Mouse (Mus musculus) megakaryocyte, embryonic 14.5 days (primary cell): ENCODE measurements around the gene Mrpl14. TPM values are rescaled to one million over a fixed set of nuclear protein-coding genes. Genes with fewer than 3 reads are reported as not detected.

ENCODE experiments used
- H3K27me3 ChIP-seq: replicated peaks from 2 replicates; pipeline ENCODE3; 2012; ENCODE audit warnings: inconsistent platforms
- H3K36me3 ChIP-seq: replicated peaks from 2 replicates; pipeline ENCODE3; 2012; ENCODE audit warnings: low read length, inconsistent platforms, mixed read lengths
- H3K4me1 ChIP-seq: 2 replicates; pipeline ENCODE4 v1.6.1; 2012; ENCODE audit warnings: inconsistent platforms
- H3K4me3 ChIP-seq: replicated peaks from 2 replicates; pipeline ENCODE3; 2012; ENCODE audit warnings: moderate library complexity, mild to moderate bottlenecking, inconsistent platforms
- H3K9me3 ChIP-seq: 2 replicates; pipeline ENCODE4 v1.6.1; 2012; ENCODE audit warnings: inconsistent platforms
- FLI1 ChIP-seq: IDR thresholded peaks from 2 replicates; pipeline ENCODE4 v1.6.1; 2012; ENCODE audit warnings: low read length, inconsistent platforms, mixed read lengths
- GATA1 ChIP-seq: IDR thresholded peaks from 3 replicates; pipeline ENCODE4 v1.6.1; 2012; ENCODE audit warnings: mixed read lengths, low read length, inconsistent platforms, borderline replicate concordance
- polyA plus RNA-seq: library from polyadenylated mRNA; stranded (reverse); fragments of >175 nt; gene quantifications from 2 replicates; pipeline ENCODE4 v1.2.3, GENCODE M21; 2012; ENCODE audit warnings: low replicate concordance; ENCODE audit not compliant: insufficient read depth

Mrpl14 gene
- polyA plus RNA-seq, 1 experiment: 372 TPM

DNA sequence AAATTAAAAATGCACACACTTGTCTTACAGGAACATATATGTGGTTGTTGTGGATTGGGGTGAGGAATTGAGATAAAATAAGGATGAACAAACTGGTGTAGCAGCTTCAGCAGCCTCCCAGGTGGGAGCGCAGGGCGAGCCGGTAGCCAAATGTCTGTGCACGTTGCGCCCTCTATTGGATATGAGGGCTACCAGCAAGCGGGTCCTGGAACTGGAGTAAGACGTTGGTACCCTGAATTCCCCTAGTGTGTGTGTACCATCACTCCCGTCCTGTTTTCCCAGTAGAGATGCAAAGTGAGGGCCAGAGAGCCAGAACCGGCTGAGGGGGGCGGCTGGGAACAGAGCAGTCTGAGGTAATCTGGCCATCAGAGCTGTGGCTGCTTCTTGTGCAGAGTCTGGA, 32.2 kb downstream of the Mrpl14 start:
- TF ChIP-seq GATA1 (no peak), FLI1 (no peak)
- no peaks in the 10 kb centered on the region for H3K36me3 ChIP-seq
- no peak overlapping the region for H3K4me3 ChIP-seq
- H3K4me1 ChIP-seq: peaks cover 15% of the 10 kb centered on the region
- H3K27me3 ChIP-seq: peaks cover 46% of the 10 kb centered on the region
- no peaks in the 10 kb centered on the region for H3K9me3 ChIP-seq

DNA sequence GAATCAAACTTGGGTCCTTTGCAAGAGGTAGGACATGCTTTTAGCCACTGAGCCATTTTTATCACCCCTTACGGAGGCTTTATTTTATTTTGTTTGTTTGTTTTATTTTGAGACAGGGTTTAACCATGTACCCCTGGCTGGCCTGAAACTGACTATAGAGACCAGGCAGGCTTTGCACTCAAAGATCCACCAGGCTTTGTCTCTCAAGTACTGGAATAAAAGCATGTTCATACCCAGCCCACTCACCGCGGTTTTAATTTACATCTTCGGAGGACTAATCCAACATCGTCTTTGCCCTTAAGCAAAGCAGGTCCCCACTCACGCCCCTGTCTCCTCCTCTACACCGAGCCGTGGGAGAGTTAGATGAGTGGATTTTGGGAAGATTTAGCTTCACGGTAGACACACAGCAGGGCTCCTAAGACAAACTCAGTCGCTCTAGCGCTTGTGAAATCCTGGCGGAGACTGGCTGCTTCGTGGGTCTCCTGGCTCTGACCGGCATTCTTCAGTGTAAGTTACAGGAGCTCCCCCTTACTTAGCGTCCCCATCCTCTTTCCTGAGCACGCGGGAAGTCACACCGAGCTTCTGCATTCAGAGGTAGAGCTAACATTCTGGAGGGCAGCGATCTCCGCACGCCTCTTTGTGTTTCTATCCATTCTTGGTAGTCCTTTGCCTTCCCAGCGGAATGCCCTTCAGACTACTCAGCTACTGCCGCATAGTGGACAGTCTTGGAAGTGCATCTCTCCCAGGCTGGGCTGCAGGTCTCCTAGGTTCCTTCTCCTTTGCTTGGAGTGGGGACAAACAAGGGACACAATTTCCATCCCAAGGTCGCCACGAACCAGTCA, 37.8 kb downstream of the Mrpl14 start:
- H3K36me3 ChIP-seq: no peaks in the 10 kb centered on the region
- H3K4me3 ChIP-seq: peak overlapping the region; percentile 89
- no peak for TF ChIP-seq FLI1
- TF ChIP-seq GATA1: no peak
- peaks cover 42% of the 10 kb centered on the region for H3K4me1 ChIP-seq
- peaks cover 52% of the 10 kb centered on the region for H3K27me3 ChIP-seq
- no peaks in the 10 kb centered on the region for H3K9me3 ChIP-seq

DNA sequence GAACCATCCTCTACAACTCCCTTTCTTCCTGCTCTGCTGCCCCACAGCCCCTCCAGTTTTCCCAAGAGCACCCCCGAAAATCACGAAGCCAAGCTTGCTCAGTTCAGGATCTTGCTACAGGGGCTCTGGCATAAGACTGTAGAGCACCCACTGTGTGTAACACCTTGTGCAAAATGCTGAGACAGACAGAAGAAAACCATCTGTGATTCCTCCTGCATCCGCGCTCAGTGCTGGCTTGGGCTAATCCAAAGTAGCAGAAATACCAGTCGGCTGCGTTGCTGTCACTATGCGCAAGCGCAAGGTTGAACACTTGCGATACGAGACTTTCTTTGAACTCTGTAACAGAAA, 38.4 kb downstream of the Mrpl14 start:
- peaks cover 45% of the 10 kb centered on the region for H3K4me1 ChIP-seq
- no peaks in the 10 kb centered on the region for H3K36me3 ChIP-seq
- no peaks in the 10 kb centered on the region for H3K9me3 ChIP-seq
- peaks cover 54% of the 10 kb centered on the region for H3K27me3 ChIP-seq
- no peak overlapping the region for H3K4me3 ChIP-seq
- TF ChIP-seq FLI1 (no peak), GATA1 (no peak)

DNA sequence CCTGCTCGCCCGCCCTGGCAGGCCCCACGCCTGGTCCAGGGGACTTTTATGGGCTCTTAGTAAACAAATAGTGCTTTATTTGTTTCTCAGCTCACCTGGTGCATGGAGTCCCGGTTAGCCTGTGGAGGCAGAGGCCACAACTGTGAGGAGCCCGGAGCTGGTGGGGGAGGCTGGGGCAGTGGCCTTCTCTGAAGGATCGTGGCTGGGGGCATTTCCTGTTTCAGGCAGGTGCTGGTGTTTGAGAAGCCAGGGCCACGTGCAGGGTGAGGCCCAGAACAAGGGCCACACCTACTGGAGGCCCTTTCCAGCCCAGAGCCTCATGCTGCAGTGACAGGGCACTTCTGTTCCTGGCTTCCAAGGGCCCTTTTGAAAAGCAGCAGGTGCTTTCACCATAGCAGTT, 40.1 kb downstream of the Mrpl14 start:
- H3K9me3 ChIP-seq: no peaks in the 10 kb centered on the region
- H3K4me1 ChIP-seq: peaks cover 50% of the 10 kb centered on the region
- H3K36me3 ChIP-seq: no peaks in the 10 kb centered on the region
- TF ChIP-seq FLI1 (no peak), GATA1 (no peak)
- peaks cover 48% of the 10 kb centered on the region for H3K27me3 ChIP-seq
- no peak overlapping the region for H3K4me3 ChIP-seq

DNA sequence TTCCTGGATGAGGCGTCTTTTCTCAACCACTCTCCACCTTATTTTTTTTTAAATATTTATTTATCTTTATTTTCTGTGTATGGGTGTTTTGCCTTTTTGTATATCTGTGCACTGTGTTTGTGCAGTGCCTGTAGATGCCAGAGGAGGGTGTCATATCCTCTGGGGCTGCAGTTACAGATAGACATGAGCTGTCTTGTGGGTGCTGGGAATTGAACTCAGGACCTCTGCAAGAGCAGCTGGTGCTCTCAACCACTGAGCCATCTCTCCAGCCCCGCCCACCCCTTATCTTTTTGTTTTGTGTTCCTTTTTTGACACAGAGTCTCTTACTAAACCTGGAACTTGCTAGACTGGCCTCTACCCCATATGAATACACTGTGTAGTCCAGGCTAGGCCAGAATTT, 41.4 kb downstream of the Mrpl14 start:
- TF ChIP-seq GATA1 (no peak), FLI1 (no peak)
- Histone ChIP-seq H3K4me1 (peaks cover 57% of the 10 kb centered on the region), H3K27me3 (peaks cover 46% of the 10 kb centered on the region), H3K9me3 (no peaks in the 10 kb centered on the region), H3K36me3 (no peaks in the 10 kb centered on the region), H3K4me3 (no peak overlapping the region)

DNA sequence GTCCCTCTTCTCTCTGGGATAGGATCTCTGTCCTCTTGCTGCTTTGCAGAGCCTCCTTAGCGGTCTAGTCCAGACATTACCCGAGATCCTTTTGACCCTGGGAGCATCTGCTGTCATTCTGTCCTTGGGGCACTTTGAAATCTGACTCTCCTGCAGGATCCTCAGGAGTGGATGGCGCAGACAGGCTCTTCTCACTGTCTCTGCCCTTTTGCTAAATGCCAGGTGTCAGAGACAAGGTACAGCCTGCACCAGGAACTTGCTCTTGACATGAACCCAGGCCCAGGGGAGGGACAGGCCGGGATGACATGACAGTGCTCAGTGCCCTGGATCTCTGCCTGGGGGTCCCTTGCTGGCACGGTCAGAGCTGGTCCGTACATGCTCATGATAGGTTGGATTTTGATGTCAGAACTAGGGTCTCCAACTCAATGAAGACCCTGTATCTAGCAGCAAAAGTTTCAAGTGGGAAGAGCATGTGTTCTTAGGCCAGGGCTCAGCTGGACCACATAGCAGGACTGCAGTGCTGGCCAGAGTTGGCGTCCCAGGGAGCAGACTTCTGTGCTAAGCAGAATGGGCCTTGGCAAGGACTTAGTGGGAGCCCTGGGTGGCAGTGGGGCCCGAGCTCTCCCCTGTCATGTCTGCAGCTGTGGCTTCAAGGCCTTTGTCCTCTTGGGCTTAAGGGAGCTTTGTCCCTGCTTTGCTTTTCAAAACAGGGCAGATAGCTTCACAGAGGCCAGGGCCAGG, 42.0 kb downstream of the Mrpl14 start:
- no peak for TF ChIP-seq GATA1
- H3K9me3 ChIP-seq: no peaks in the 10 kb centered on the region
- H3K4me1 ChIP-seq: peaks cover 64% of the 10 kb centered on the region
- peaks cover 44% of the 10 kb centered on the region for H3K27me3 ChIP-seq
- H3K36me3 ChIP-seq: no peaks in the 10 kb centered on the region
- H3K4me3 ChIP-seq: no peak overlapping the region

DNA sequence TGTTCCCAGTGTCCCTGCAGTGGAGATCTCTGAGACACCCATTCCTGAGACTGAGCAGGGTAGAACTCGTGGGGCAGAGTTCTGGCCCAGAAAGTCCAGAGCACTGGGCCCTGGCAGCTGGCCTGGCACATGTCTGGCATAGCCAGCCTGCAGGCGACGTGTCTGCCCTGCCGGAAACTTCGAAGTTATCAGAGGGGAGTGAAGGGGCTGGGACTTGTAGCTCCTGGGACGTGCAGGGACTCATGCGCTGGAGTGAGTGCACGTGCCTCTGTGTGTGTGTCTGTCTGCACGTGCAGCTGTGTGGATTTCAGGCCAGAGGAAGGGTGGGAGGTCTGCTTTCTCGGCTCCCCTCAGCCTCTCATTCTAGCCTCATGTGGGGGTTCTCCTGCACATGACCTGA, 43.3 kb downstream of the Mrpl14 start:
- Histone ChIP-seq H3K36me3 (no peaks in the 10 kb centered on the region), H3K4me1 (peaks cover 64% of the 10 kb centered on the region), H3K4me3 (no peak overlapping the region), H3K27me3 (peaks cover 39% of the 10 kb centered on the region), H3K9me3 (no peaks in the 10 kb centered on the region)
- TF ChIP-seq GATA1 (no peak), FLI1 (no peak)

DNA sequence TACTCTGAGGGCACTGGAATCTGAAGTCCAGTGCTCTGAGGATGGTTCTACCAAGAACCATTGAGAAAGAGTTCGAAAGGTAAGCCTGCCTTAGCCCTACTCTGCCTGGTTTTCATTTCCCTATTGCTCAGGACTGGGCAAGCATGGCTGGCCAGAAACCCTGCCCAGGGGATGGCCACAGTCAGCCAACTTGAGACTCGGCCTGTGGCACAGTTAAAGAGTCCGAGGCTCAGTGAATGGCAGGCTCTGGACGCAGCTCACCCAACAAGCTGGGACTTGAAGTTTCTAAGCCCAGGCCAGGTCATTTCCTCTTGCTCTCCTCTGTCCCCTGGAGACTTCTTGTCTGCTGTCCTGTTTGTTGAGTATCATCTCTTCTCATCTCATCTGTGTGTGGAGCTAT, 44.6 kb downstream of the Mrpl14 start:
- TF ChIP-seq GATA1: no peak
- TF ChIP-seq FLI1: no peak
- H3K4me1 ChIP-seq: peaks cover 74% of the 10 kb centered on the region
- no peaks in the 10 kb centered on the region for H3K36me3 ChIP-seq
- no peaks in the 10 kb centered on the region for H3K9me3 ChIP-seq
- no peak overlapping the region for H3K4me3 ChIP-seq
- H3K27me3 ChIP-seq: peaks cover 30% of the 10 kb centered on the region

DNA sequence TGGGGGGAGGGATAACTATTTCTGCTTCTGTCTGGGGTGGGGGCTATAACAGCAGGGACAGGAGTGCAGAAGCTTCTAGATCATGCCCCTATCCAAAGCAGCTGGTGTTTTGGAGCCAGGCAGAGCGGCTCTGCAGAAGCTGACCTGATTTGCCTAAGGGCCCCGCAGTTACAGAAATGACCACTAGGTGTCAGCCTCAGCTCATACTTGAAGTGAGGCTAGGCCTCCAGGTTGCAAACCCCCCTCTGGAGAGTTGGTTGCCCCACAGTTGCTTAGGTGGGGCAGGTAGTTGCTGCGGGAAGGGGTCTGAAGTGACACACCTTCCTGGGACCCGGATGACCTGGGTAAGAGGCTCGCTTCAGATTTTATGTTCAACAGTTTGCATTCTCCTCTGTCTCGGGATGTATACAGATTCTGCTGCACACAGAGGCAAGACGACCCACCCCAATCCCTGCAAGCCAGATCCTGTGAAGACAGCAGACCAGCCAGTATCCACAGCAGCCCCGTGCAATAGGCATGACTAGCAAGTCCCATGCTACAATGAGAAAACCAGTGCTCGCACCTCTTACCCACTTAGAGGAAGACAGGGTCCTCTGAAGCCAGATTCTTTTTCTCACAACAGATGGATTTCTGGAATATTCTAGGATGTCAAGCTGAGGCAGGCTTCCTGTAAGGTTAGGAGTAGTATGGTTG, 45.2 kb downstream of the Mrpl14 start:
- Histone ChIP-seq H3K27me3 (peaks cover 30% of the 10 kb centered on the region), H3K36me3 (no peaks in the 10 kb centered on the region), H3K4me3 (peak overlapping the region; percentile 33), H3K9me3 (no peaks in the 10 kb centered on the region), H3K4me1 (peaks cover 74% of the 10 kb centered on the region)
- TF ChIP-seq FLI1 (no peak), GATA1 (no peak)

DNA sequence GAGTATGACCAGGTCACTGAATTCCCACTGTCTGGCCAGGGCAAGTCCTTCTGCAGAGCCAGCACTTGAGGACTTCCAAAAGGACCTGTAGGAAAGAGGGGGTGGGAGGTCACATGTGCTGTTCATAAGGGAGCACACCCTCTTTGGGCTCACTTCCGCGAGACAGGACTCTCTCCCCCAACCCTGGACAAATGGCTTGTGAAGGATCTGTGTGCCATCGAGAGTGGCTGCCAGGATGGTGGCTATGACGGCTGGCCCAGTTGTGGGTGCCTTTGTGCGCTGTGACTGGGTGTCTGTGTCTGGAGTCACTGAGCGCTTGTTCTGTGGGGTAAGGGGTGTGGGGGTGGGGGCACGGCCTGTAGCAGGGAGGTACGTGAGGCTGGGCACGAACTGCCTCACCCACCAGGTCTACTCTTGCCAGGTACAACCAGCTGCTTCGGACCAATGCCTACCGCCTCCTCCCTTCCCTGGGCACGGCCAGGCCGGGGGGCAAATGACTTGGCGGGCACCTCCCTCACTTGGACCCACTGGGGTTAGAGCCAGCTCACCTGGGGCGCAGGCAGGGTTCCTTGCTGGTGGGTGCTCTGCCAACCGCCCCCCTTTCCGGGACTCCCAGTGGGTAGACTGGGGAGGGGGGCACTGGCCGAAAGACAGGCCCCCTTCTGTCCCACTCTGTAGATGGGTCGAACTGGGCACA, 47.1 kb downstream of the Mrpl14 start:
- Histone ChIP-seq H3K36me3 (no peaks in the 10 kb centered on the region), H3K4me3 (peak overlapping the region; percentile 89), H3K9me3 (no peaks in the 10 kb centered on the region), H3K27me3 (peaks cover 30% of the 10 kb centered on the region), H3K4me1 (peaks cover 72% of the 10 kb centered on the region)
- no peak for TF ChIP-seq FLI1
- TF ChIP-seq GATA1: no peak
